Mouse (Mus musculus) liver, postnatal 0 days (tissue): ENCODE data around the gene Emx2.

ENCODE experiments used
- CTCF ChIP-seq: sonication (generic); IDR thresholded peaks from 2 replicates; pipeline ENCODE4 v1.5.1; 2016; ENCODE audit warnings: antibody characterized with exemption, low read depth
- EP300 ChIP-seq: IDR thresholded peaks from 2 replicates; pipeline ENCODE4 v1.6.1; 2016; ENCODE audit warnings: antibody characterized with exemption, low read depth, mild to moderate bottlenecking

- TF ChIP-seq CTCF (no peak), EP300 (no peak)
Measured at GRCm38 (mm10) chr19:59469035-59469949, 11.1 kb downstream of the Emx2 start.
